Mouse (Mus musculus): Measurements from ENCODE around the gene Coq4. TPM values are rescaled to one million over a fixed set of nuclear protein-coding genes. Genes with fewer than 3 reads are reported as not detected.

Gene Coq4
- total and polyA plus RNA-seq, 3 experiments, result 23.5 to 33.2 TPM; not detected in 1

DNA sequence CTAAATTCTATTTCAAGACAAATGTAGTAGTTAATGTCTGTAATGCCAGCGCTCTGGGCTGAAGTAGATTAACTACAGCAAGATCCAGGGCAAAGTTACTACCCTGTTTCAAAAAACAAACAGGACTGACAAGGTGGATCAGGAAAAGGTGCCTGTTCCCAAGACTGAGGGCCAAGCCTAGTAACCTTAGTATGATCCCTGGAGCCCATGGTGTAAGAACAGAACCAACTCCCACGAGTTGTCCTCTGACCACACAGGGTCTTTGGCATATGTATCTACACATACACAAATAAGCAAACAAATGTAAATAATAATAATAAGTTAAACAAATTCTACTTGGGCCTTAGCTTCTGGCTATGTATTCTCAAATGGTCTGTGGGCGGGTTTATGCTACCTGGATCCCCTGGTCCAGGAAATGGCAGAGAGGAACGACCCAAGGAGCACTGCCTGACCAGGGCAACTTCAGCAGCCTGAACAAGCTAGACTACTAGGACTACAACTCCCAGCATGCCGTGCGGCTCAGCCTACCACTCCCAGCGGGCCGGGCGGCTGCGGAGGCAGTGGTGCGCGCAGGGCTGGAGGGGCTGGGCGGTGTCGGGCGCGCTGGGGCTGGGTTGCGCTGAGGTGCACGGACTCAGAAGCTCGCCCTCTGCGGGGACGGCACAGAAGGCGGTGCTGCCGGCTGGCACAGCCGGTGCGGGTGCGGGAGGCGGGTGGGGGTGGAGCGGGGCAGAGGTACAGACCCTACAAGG, 15.0 kb downstream of the Coq4 start, which contains the start of gene Slc27a4 (continued):
- peak; percentile 77; the same call in 1 of the 2 replicates for TF ChIP-seq MAZ (IDR thresholded peaks at IDR 0.05; ENCODE audit: low read depth, low read length)
- peak; percentile 89; the same call in 1 of the 2 replicates for TF ChIP-seq KAT2A (conservative IDR thresholded peaks at IDR 0.05; ENCODE audit: low read depth, low read length)

DNA sequence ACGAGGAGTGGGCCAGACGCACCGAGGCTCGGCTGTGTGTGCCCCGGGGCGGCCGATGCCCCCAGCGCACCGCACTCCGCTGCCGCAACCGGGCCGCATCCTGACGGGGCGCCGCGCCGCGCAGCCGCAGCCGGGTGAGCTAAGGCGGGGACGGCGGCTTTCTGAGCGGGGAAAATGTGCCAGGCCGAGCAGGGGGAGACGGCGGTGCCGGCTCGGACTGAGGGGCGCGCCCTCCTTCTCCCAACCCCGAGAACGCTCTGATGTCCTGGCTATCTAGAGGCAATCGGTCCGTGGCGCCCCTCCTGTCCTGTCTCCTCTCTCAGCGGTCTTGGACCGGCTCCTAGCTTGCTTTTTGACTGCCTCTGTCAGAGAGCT, 15.5 kb downstream of the Coq4 start:
- H3K27me3 ChIP-seq (ENCODE audit: control insufficient read depth in 1 of 2, insufficient read depth in 2 of 2, low read length in 2 of 2), result no peaks in the 10 kb centered on the region
- peak overlapping the region; percentile 73 for H3K9ac ChIP-seq (ENCODE audit: control insufficient read depth, low read depth, low read length, poor library complexity, severe bottlenecking)
- DNase-seq (ENCODE audit: low read depth, low spot score), result peak; percentile 50
- no peaks in the 10 kb centered on the region; a peak in 1 of 4 replicates for H3K36me3 ChIP-seq (ENCODE audit: control insufficient read depth in 1 of 2, insufficient read depth in 2 of 2, low read length in 2 of 2)
- H3K4me3 ChIP-seq (ENCODE audit: control insufficient read depth in 1 of 2, insufficient read depth in 1 of 2, low read depth in 2 of 2, low read length in 2 of 2), result peak overlapping the region; percentile 68 to 70
- no peaks in the 10 kb centered on the region for H3K9me3 ChIP-seq (replicated peaks; ENCODE audit: insufficient read depth, low read length)
- H3K27ac ChIP-seq (ENCODE audit: control insufficient read depth, low read depth, low read length), result no peak overlapping the region
- 0 out of 2 replicates have a peak, but pooled peaks cover 1% of the 10 kb centered on the region for H3K79me2 ChIP-seq (ENCODE audit: control insufficient read depth, insufficient read depth, low read length, poor library complexity)
- peaks cover 3 to 7% of the 10 kb centered on the region in 2 experiments; a peak in 2 of 4 replicates for H3K4me1 ChIP-seq (ENCODE audit: control insufficient read depth in 1 of 2, insufficient read depth in 2 of 2, low read length in 2 of 2)
- no peak for TF ChIP-seq ZNF384 (IDR thresholded peaks at IDR 0.05; ENCODE audit: low read depth, low read length)
- 0 out of 2 replicates have a peak, but pooled peaks have one; percentile 53 for TF ChIP-seq UBTF (IDR thresholded peaks at IDR 0.05; ENCODE audit: borderline replicate concordance, insufficient read depth, low read depth, low read length)
- no peak for TF ChIP-seq POLR2AphosphoS2 (IDR thresholded peaks at IDR 0.05; ENCODE audit: low read length)
- TF ChIP-seq E2F4 (IDR thresholded peaks at IDR 0.05; ENCODE audit: borderline replicate concordance, low read depth, low read length), result no peak
- no peak for TF ChIP-seq ETS1 (IDR thresholded peaks at IDR 0.05; ENCODE audit: low read depth, low read length)
- no peak for TF ChIP-seq SIN3A (IDR thresholded peaks at IDR 0.05; ENCODE audit: low read length)

DNA sequence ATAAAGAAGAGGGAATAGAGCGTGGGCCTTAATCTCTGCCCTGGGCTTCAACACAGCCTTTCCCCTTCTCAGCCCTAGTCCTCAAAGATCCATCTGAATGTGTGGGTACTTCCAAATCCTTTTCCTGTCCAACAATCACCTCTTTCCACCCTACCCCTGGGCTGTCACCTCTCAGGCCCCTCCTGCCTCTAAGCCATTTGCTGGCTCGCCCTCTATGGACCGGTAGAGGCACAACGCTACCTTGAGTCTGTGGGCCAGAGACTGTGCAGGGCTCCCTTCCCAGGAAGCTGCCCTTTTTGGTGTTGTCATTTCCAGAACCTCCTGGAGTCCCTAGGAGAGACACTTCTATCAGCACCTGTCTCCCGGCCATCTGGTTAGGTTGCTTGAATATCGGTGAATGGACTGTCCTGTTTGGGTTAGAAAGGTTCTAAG, 16.1 kb downstream of the Coq4 start:
- no peak overlapping the region for H3K27ac ChIP-seq (ENCODE audit: control insufficient read depth, low read depth, low read length)
- 0 out of 2 replicates have a peak, but pooled peaks cover 1% of the 10 kb centered on the region for H3K79me2 ChIP-seq (ENCODE audit: control insufficient read depth, insufficient read depth, low read length, poor library complexity)
- H3K36me3 ChIP-seq (ENCODE audit: control insufficient read depth in 1 of 2, insufficient read depth in 2 of 2, low read length in 2 of 2), result no peaks in the 10 kb centered on the region; a peak in 1 of 4 replicates
- H3K9ac ChIP-seq (ENCODE audit: control insufficient read depth, low read depth, low read length, poor library complexity, severe bottlenecking), result peak overlapping the region; percentile 73
- H3K4me1 ChIP-seq (ENCODE audit: control insufficient read depth in 1 of 2, insufficient read depth in 2 of 2, low read length in 2 of 2), result peaks cover 3 to 7% of the 10 kb centered on the region in 2 experiments; a peak in 2 of 4 replicates
- DNase-seq (ENCODE audit: low read depth, low spot score), result peak; percentile 70
- no peaks in the 10 kb centered on the region for H3K27me3 ChIP-seq (ENCODE audit: control insufficient read depth in 1 of 2, insufficient read depth in 2 of 2, low read length in 2 of 2)
- H3K4me3 ChIP-seq (ENCODE audit: control insufficient read depth in 1 of 2, insufficient read depth in 1 of 2, low read depth in 2 of 2, low read length in 2 of 2), result peak overlapping the region; percentile 68 to 70
- no peaks in the 10 kb centered on the region for H3K9me3 ChIP-seq (replicated peaks; ENCODE audit: insufficient read depth, low read length)
- TF ChIP-seq MEF2A (IDR thresholded peaks at IDR 0.05; ENCODE audit: extremely low read depth, insufficient replicate concordance, low read depth, low read length, poor library complexity, severe bottlenecking), result no peak
- TF ChIP-seq ZMIZ1 (IDR thresholded peaks at IDR 0.05; ENCODE audit: low read depth, low read length), result no peak
- TF ChIP-seq NRF1 (IDR thresholded peaks at IDR 0.05; ENCODE audit: insufficient read depth, low read depth, low read length, poor library complexity, severe bottlenecking), result no peak
- peak; percentile 31 for TF ChIP-seq SMC3 (IDR thresholded peaks at IDR 0.05; ENCODE audit: low read depth, low read length)
- TF ChIP-seq CTCF (IDR thresholded peaks at IDR 0.05 in 2 of 3, conservative IDR thresholded peaks at IDR 0.05 in 1 of 3; ENCODE audit: control insufficient read depth in 1 of 3, insufficient read depth in 1 of 3, low read depth in 2 of 3, low read length in 3 of 3, poor library complexity in 1 of 3, severe bottlenecking in 1 of 3), result peak; percentile 44 to 58 (median 55)
- TF ChIP-seq TAL1 (IDR thresholded peaks at IDR 0.05; ENCODE audit: low read length), result no peak
- no peak for TF ChIP-seq MAFK (IDR thresholded peaks at IDR 0.05; ENCODE audit: borderline replicate concordance, low read depth, low read length)
- TF ChIP-seq CHD1 (IDR thresholded peaks at IDR 0.05; ENCODE audit: low read depth, low read length), result no peak
- TF ChIP-seq ZNF384 (IDR thresholded peaks at IDR 0.05; ENCODE audit: low read depth, low read length), result no peak
- no peak for TF ChIP-seq ETS1 (IDR thresholded peaks at IDR 0.05; ENCODE audit: low read depth, low read length)
- TF ChIP-seq KAT2A (conservative IDR thresholded peaks at IDR 0.05; ENCODE audit: low read depth, low read length), result no peak
- no peak for TF ChIP-seq POLR2AphosphoS5 (IDR thresholded peaks at IDR 0.05; ENCODE audit: borderline replicate concordance, low read depth, low read length)
- TF ChIP-seq RAD21 (IDR thresholded peaks at IDR 0.05; ENCODE audit: low read depth, low read length), result no peak; the same call in 1 of the 2 replicates
- 0 out of 2 replicates have a peak, but pooled peaks have one; percentile 43 for TF ChIP-seq HCFC1 (IDR thresholded peaks at IDR 0.05; ENCODE audit: low read depth, low read length)
- TF ChIP-seq GABPA (IDR thresholded peaks at IDR 0.05; ENCODE audit: low read depth, low read length), result 0 out of 2 replicates have a peak, but pooled peaks have one; percentile 13
- 0 out of 2 replicates have a peak, but pooled peaks have one; percentile 31 for TF ChIP-seq MAZ (IDR thresholded peaks at IDR 0.05; ENCODE audit: low read depth, low read length)
- TF ChIP-seq EP300 (IDR thresholded peaks at IDR 0.05; ENCODE audit: low read depth in 1 of 2, low read length in 2 of 2), result no peak
- TF ChIP-seq MYB (IDR thresholded peaks at IDR 0.05; ENCODE audit: low read depth, low read length), result no peak
- no peak for TF ChIP-seq ELF1 (IDR thresholded peaks at IDR 0.05; ENCODE audit: low read depth, low read length)
- no peak for TF ChIP-seq GATA1 (IDR thresholded peaks at IDR 0.05; ENCODE audit: low read depth, low read length)
- no peak for TF ChIP-seq TBP (IDR thresholded peaks at IDR 0.05; ENCODE audit: low read depth, low read length)
- no peak for TF ChIP-seq CHD2 (IDR thresholded peaks at IDR 0.05; ENCODE audit: low read length)
- TF ChIP-seq POLR2AphosphoS2 (IDR thresholded peaks at IDR 0.05; ENCODE audit: low read length), result no peak

Measured in MEL (cell line).